Mouse (Mus musculus) spleen, postnatal 10 days (tissue): ENCODE measurements around the gene Ndufa7.
"Not testable (repeated sequence)": the region's sequence is repeated elsewhere in the genome, so short reads cannot be mapped to it uniquely, and the experiment has no call there.

Source experiments
- DNase-seq, 2 experiments: peaks; one replicate each; pipeline ENCODE4 v3.0.0; 2021 to 2022; ENCODE audit warnings: low spot score in 2 of 2

Gene Ndufa7

GRCm38 (mm10) chr17:33875797-33876196 lies 51.4 kb downstream of the Ndufa7 start:
- DNase-seq: peak in 1 of 2 experiments; percentile 39

GRCm38 (mm10) chr17:33884320-33884719 lies 59.9 kb downstream of the Ndufa7 start:
- DNase-seq: not testable (repeated sequence)

GRCm38 (mm10) chr17:33887802-33888201 lies 63.4 kb downstream of the Ndufa7 start:
- DNase-seq: not testable (repeated sequence)
